Comparison of ENCODE assay signal across 22 mouse cellular contexts in genomic region chr9:27121254-27121653, GRCm38 (mm10). TPM values are rescaled to one million over a fixed set of nuclear protein-coding genes. Genes with fewer than 3 reads are reported as not detected.
A peak's percentile ranks its signal among the peaks of the same experiment; 100 is the strongest.
DNase-seq lines count a peak whose midpoint lies in the region; ATAC-seq lines count a peak whose summit lies in the region.
"Had no signal": no experiment of that assay in that cellular context is flagged by ENCODE, and none has a peak within 500 bp of the region (broad histone marks: within the 10 kb centered on the region; RNA-seq: fewer than 3 reads in every experiment).

No protein-coding gene starts in this region.

- H3K27ac ChIP-seq in brown adipose tissue, adult 24 weeks (replicated peaks; ENCODE audit: low read depth, low read length) = peak overlapping the region; percentile 21
- H3K27ac ChIP-seq in neural tube, embryonic 15.5 days (replicated peaks) = no peak overlapping the region
- H3K27ac ChIP-seq: embryonic facial prominence, embryonic 10.5 days; forebrain, embryonic 13.5 days; heart, embryonic 13.5 days; hindbrain, embryonic 12.5 days had no signal

- DNase-seq in kidney, adult 9 months = peak; percentile 37
- no peak for DNase-seq in kidney, postnatal 25 days
- peak; percentile 12 for DNase-seq in lung, postnatal 10 days
- DNase-seq in lung, postnatal 36 days = no peak
- peak; percentile 56 for DNase-seq in ES-CJ7 (ENCODE audit: low read depth, low spot score)
- DNase-seq: adrenal gland, postnatal 14 days; cerebellum, adult 18-20 months; cerebellum, adult 9-11 months; cerebellum, postnatal 36 days; forebrain, postnatal 0 days; gastrocnemius, postnatal 36 days; heart, adult 11 months; heart, postnatal 4 days had no signal

- H3K9me3 ChIP-seq in neural tube, embryonic 15.5 days (replicated peaks) = no peaks in the 10 kb centered on the region
- H3K9me3 ChIP-seq: embryonic facial prominence, embryonic 10.5 days; forebrain, embryonic 13.5 days; heart, embryonic 13.5 days; hindbrain, embryonic 12.5 days had no signal

- ATAC-seq in neural tube, embryonic 15.5 days (ENCODE audit: low FRiP score) = no peak
- ATAC-seq: forebrain, embryonic 13.5 days; forebrain, postnatal 0 days; hindbrain, embryonic 16.5 days; inflammation-experienced regulatory T-cells, adult 6 months; Patski had no signal

- no peak overlapping the region for H3K4me2 ChIP-seq in neural tube, embryonic 15.5 days
- H3K4me2 ChIP-seq: forebrain, embryonic 13.5 days; heart, embryonic 13.5 days; hindbrain, embryonic 12.5 days had no signal

- H3K4me3 ChIP-seq in brown adipose tissue, adult 24 weeks (ENCODE audit: insufficient read depth, low read depth, low read length) = no peak overlapping the region
- H3K4me3 ChIP-seq in neural tube, embryonic 15.5 days (replicated peaks) = no peak overlapping the region
- H3K4me3 ChIP-seq: embryonic facial prominence, embryonic 10.5 days; forebrain, embryonic 13.5 days; heart, embryonic 13.5 days; hindbrain, embryonic 12.5 days had no signal

- no peaks in the 10 kb centered on the region for H3K36me3 ChIP-seq in neural tube, embryonic 15.5 days
- H3K36me3 ChIP-seq: heart, embryonic 13.5 days; hindbrain, embryonic 12.5 days had no signal

- H3K9ac ChIP-seq in neural tube, embryonic 15.5 days (replicated peaks) = no peak overlapping the region
- H3K9ac ChIP-seq: forebrain, embryonic 13.5 days; forebrain, postnatal 0 days; heart, embryonic 13.5 days; hindbrain, embryonic 12.5 days had no signal

- no peaks in the 10 kb centered on the region for H3K27me3 ChIP-seq in neural tube, embryonic 15.5 days (replicated peaks)
- H3K27me3 ChIP-seq: forebrain, embryonic 13.5 days; heart, embryonic 13.5 days; hindbrain, embryonic 12.5 days; Patski had no signal

- H3K4me1 ChIP-seq in brown adipose tissue, adult 24 weeks (ENCODE audit: control insufficient read depth, insufficient read depth, insufficient read length, low read length) = peaks cover 6% of the 10 kb centered on the region
- peaks cover 19% of the 10 kb centered on the region for H3K4me1 ChIP-seq in neural tube, embryonic 15.5 days

- WGBS in neural tube, embryonic 15.5 days = 89% methylated on average over 9 of the region's 9 CpGs

RNA-seq across cellular contexts. Expression of gene Jam3, which starts 34.0 kb away (rescaled TPM):
- 5.1 and 10.5 TPM in 2 replicates for polyA plus RNA-seq in brown adipose tissue, adult 24 weeks (2012; ENCODE audit: insufficient read depth, insufficient read length, missing spikeins)
- 42.3 and 45.0 TPM in 2 replicates for polyA plus RNA-seq in neural tube, embryonic 15.5 days (2015; fragmentation: Nextera tagmentation; extraction: Ambion mirVana)

Comparison
In these comparisons a context has a peak if more than half of its experiments do, and no peak if none do; other contexts are left out.
1. DNase-seq: peak in kidney, adult 9 months (single experiment), lung, postnatal 10 days (single experiment) and ES-CJ7 (single experiment); none in kidney, postnatal 25 days (0 of 2) and lung, postnatal 36 days (single experiment).